Mouse (Mus musculus) left cerebral cortex, postnatal 10 days (tissue): ENCODE measurements around the gene Hand1. TPM values are rescaled to one million over a fixed set of nuclear protein-coding genes. Genes with fewer than 3 reads are reported as not detected.
"Not testable (repeated sequence)": the region's sequence is repeated elsewhere in the genome, so short reads cannot be mapped to it uniquely, and the experiment has no call there.

Experiments used
- DNase-seq, 2 experiments: peaks; one replicate each; pipeline ENCODE4 v3.0.0; 2021 to 2022; ENCODE audit warnings: low spot score in 2 of 2, mixed read lengths in 1 of 2; ENCODE audit errors: extremely low spot score in 1 of 2
- intact Hi-C: fragments of 180-260 bp; cut with DNase I; formaldehyde crosslinking; loops from one replicate; pipeline ENCODE4 v1.15.1; 2025
- total RNA-seq, 2 experiments: library from RNA; stranded (reverse); gene quantifications; 2 replicates each; pipeline ENCODE4 v1.2.3; 2021

Gene Hand1
- not detected for total RNA-seq

- intact Hi-C loops, result no loop called here
- no peak for DNase-seq
Observed at GRCm38 (mm10) chr11:57832552-57833201, at the start of gene Hand1. TSS of gene Hand1 (minus strand) at chr11:57832818.

GRCm38 (mm10) chr11:57876157-57876556 is 43.5 kb upstream of the Hand1 start:
- intact Hi-C loops, result no loop called here
- no peak for DNase-seq

- intact Hi-C loops, result no loop called here
Observed at GRCm38 (mm10) chr11:57873014-57873413, 40.4 kb upstream of the Hand1 start.

GRCm38 (mm10) chr11:57868753-57869460 is 36.3 kb upstream of the Hand1 start:
- DNase-seq, result peak in 1 of 2 experiments; percentile 43
- intact Hi-C loops, result loop anchor here (2.0 kb wide), 1 partner anchor 66 kb away; no protein-coding TSS in a partner anchor

More at GRCm38 (mm10) chr11:57873014-57873413, 40.4 kb upstream of the Hand1 start:
- DNase-seq, result no peak

- no peak for DNase-seq
- intact Hi-C loops, result no loop called here
Observed at GRCm38 (mm10) chr11:57866466-57866865, 33.8 kb upstream of the Hand1 start.

GRCm38 (mm10) chr11:57864577-57864976 is 32.0 kb upstream of the Hand1 start:
- intact Hi-C loops, result no loop called here
- DNase-seq, result no peak

GRCm38 (mm10) chr11:57862088-57862487 is 29.5 kb upstream of the Hand1 start:
- intact Hi-C loops, result no loop called here
- DNase-seq, result no peak

GRCm38 (mm10) chr11:57857709-57858108 is 25.1 kb upstream of the Hand1 start:
- no peak for DNase-seq
- intact Hi-C loops, result no loop called here

- intact Hi-C loops, result no loop called here
- no peak for DNase-seq
Observed at GRCm38 (mm10) chr11:57853571-57853970, 21.0 kb upstream of the Hand1 start.

GRCm38 (mm10) chr11:57850931-57851330 is 18.3 kb upstream of the Hand1 start:
- no peak for DNase-seq
- intact Hi-C loops, result no loop called here

- intact Hi-C loops, result no loop called here
- DNase-seq, result no peak
Observed at GRCm38 (mm10) chr11:57850298-57850697, 17.7 kb upstream of the Hand1 start.

GRCm38 (mm10) chr11:57847396-57847795 is 14.8 kb upstream of the Hand1 start:
- intact Hi-C loops, result no loop called here
- no peak for DNase-seq

GRCm38 (mm10) chr11:57846421-57847363 is 14.1 kb upstream of the Hand1 start:
- intact Hi-C loops, result not testable (repeated sequence)

GRCm38 (mm10) chr11:57841391-57841790 is 8.8 kb upstream of the Hand1 start:
- intact Hi-C loops, result no loop called here
- DNase-seq, result no peak

More at GRCm38 (mm10) chr11:57846421-57847363, 14.1 kb upstream of the Hand1 start:
- not testable (repeated sequence) for DNase-seq

- no peak for DNase-seq
Observed at GRCm38 (mm10) chr11:57840986-57841385, 8.4 kb upstream of the Hand1 start.

GRCm38 (mm10) chr11:57837861-57838680 is 5.5 kb upstream of the Hand1 start:
- intact Hi-C loops, result no loop called here
- DNase-seq, result no peak

More at GRCm38 (mm10) chr11:57840986-57841385, 8.4 kb upstream of the Hand1 start:
- intact Hi-C loops, result no loop called here

- intact Hi-C loops, result no loop called here
- DNase-seq, result no peak
Observed at GRCm38 (mm10) chr11:57836872-57837680, 4.5 kb upstream of the Hand1 start.

- no peak for DNase-seq
- intact Hi-C loops, result no loop called here
Observed at GRCm38 (mm10) chr11:57836401-57836800, 3.8 kb upstream of the Hand1 start.
